Mouse (Mus musculus): ENCODE measurements around the gene Gm5796. TPM values are rescaled to one million over a fixed set of nuclear protein-coding genes. Genes with fewer than 3 reads are reported as not detected.
"Not testable (repeated sequence)": the region's sequence is repeated elsewhere in the genome, so short reads cannot be mapped to it uniquely, and the experiment has no call there.

The Gm5796 gene
- polyA plus RNA-seq (2014; fragmentation: Nextera tagmentation; extraction: Ambion mirVana), result 4.2 and 4.4 TPM in 2 replicates

DNA sequence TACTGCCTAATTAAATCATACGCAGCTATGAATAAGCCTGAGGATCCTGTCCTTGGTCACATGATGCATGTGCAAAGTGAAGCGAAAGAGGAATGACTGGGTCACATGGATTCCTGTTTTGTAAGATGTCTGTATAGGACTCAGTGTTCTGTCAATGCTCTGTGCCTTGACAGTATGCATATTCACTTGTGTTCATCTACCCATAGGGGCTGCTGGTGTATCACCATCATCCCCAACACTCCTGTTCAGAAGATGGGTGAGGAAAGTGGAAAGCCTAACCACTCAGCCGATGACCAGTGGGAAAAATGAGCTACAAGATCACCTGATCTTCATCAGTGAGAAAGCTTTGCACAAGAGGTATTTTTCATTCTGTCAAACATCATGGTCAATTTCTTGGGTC lies at the start of gene Gm5796:
Gm5796 (plus strand) TSS at position 301 of the 400 bp plus-strand sequence.
- not testable (repeated sequence) for ATAC-seq (ENCODE audit: low FRiP score, low TSS enrichment); H3K4me3 ChIP-seq (replicated peaks; ENCODE audit: low read depth, low read length); H3K9ac ChIP-seq (replicated peaks; ENCODE audit: low read length); H3K4me1 ChIP-seq (ENCODE audit: control insufficient read depth, insufficient read depth, low read length); H3K9me3 ChIP-seq (ENCODE audit: control insufficient read depth, low read length); H3K27me3 ChIP-seq (ENCODE audit: control insufficient read depth, insufficient read depth, low read length); H3K27ac ChIP-seq (replicated peaks; ENCODE audit: low read depth, low read length); DNase-seq; H3K36me3 ChIP-seq (ENCODE audit: control insufficient read depth, insufficient read depth, low read length); H3K4me2 ChIP-seq (ENCODE audit: low read length)
- WGBS, result no CpG with 5 or more reads among the region's 3 CpGs

DNA sequence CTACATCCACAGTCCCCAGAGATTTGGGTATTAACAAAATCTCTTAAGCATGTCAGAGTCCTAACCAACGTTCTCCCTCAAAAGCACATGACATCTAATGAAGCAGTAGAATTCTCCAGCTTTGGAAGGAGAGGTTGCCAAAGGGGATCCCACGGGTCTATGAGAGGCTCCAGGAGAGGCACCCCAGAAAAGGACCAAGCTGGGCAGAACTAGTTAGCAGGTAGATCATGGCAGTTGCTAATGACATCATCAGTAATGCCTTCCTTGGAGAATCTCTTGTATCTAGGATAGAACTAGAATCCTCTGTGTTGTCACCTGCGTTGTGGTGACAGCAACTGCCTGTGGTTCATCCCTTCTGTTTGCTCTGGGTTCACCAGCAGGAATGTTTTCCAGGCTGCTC lies 25.6 kb upstream of the Gm5796 start, which contains the start of gene Gm3099:
Gm3099 (plus strand) TSS at position 301 of the 400 bp plus-strand sequence.
- not testable (repeated sequence) for H3K27me3 ChIP-seq (ENCODE audit: control insufficient read depth, insufficient read depth, low read length); H3K9me3 ChIP-seq (ENCODE audit: control insufficient read depth, low read length); H3K27ac ChIP-seq (replicated peaks; ENCODE audit: low read depth, low read length); H3K36me3 ChIP-seq (ENCODE audit: control insufficient read depth, insufficient read depth, low read length); H3K4me2 ChIP-seq (ENCODE audit: low read length); H3K9ac ChIP-seq (replicated peaks; ENCODE audit: low read length); H3K4me3 ChIP-seq (replicated peaks; ENCODE audit: low read depth, low read length); H3K4me1 ChIP-seq (ENCODE audit: control insufficient read depth, insufficient read depth, low read length); DNase-seq; ATAC-seq (ENCODE audit: low FRiP score, low TSS enrichment)
- 70% methylated on average over 1 of the region's 3 CpGs for WGBS

DNA sequence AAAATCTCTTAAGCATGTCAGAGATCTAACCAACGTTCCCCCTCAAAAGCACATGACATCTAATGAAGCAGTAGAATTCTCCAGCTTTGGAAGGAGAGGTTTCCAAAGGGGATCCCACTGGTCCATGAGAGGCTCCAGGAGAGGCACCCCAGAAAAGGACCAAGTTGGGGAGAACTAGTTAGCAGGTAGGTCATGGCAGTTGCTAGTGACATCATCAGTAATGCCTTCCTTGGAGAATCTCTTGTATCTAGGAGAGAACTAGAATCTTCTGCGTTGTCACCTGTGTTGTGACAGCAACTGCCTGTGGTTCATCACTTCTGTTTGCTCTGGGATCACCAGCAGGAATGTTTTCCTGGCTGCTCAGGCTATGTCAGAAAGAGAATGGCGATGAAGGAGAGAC lies 60.1 kb downstream of the Gm5796 start, which contains the start of gene Gm3115:
Gm3115 (plus strand) TSS at position 301 of the 400 bp plus-strand sequence.
- 70% methylated on average over 2 of the region's 3 CpGs for WGBS
- not testable (repeated sequence) for ATAC-seq (ENCODE audit: low FRiP score, low TSS enrichment); H3K4me1 ChIP-seq (ENCODE audit: control insufficient read depth, insufficient read depth, low read length); H3K9ac ChIP-seq (replicated peaks; ENCODE audit: low read length); H3K4me3 ChIP-seq (replicated peaks; ENCODE audit: low read depth, low read length); H3K4me2 ChIP-seq (ENCODE audit: low read length); H3K27me3 ChIP-seq (ENCODE audit: control insufficient read depth, insufficient read depth, low read length); H3K9me3 ChIP-seq (ENCODE audit: control insufficient read depth, low read length); H3K27ac ChIP-seq (replicated peaks; ENCODE audit: low read depth, low read length); DNase-seq; H3K36me3 ChIP-seq (ENCODE audit: control insufficient read depth, insufficient read depth, low read length)

Other genes starting within 250 kb of the Gm5796 start
- gene Gm3002, start 213.9 kb upstream of the Gm5796 start, polyA plus RNA-seq (2014; fragmentation: Nextera tagmentation; extraction: Ambion mirVana), result 5.8 and 8.0 TPM in 2 replicates
- gene Gm3033, start 177.7 kb upstream of the Gm5796 start, polyA plus RNA-seq (2014; fragmentation: Nextera tagmentation; extraction: Ambion mirVana), result not detected in 2 replicates
- gene Gm2916, start 139.8 kb upstream of the Gm5796 start, polyA plus RNA-seq (2014; fragmentation: Nextera tagmentation; extraction: Ambion mirVana), result 0.14 TPM in 1 of 2 replicates, not detected in the other
- gene Gm3029, start 92.2 kb upstream of the Gm5796 start, polyA plus RNA-seq (2014; fragmentation: Nextera tagmentation; extraction: Ambion mirVana), result not detected in 2 replicates
- gene Gm3095, start 60.4 kb upstream of the Gm5796 start, polyA plus RNA-seq (2014; fragmentation: Nextera tagmentation; extraction: Ambion mirVana), result 1.6 and 1.7 TPM in 2 replicates
- not detected in 2 replicates for gene Gm3099, start 25.5 kb upstream of the Gm5796 start, polyA plus RNA-seq (2014; fragmentation: Nextera tagmentation; extraction: Ambion mirVana)
- not detected in 2 replicates for gene Gm3115, start 60.2 kb downstream of the Gm5796 start, polyA plus RNA-seq (2014; fragmentation: Nextera tagmentation; extraction: Ambion mirVana)
- gene Gm8108, start 86.6 kb downstream of the Gm5796 start, polyA plus RNA-seq (2014; fragmentation: Nextera tagmentation; extraction: Ambion mirVana), result 2.8 and 6.8 TPM in 2 replicates
- not detected in 2 replicates for gene Gm3127, start 141.1 kb downstream of the Gm5796 start, polyA plus RNA-seq (2014; fragmentation: Nextera tagmentation; extraction: Ambion mirVana)
- 9.2 and 11.9 TPM in 2 replicates for gene Gm2974, start 158.6 kb downstream of the Gm5796 start, polyA plus RNA-seq (2014; fragmentation: Nextera tagmentation; extraction: Ambion mirVana)
- gene Gm3138, start 225.7 kb downstream of the Gm5796 start, polyA plus RNA-seq (2014; fragmentation: Nextera tagmentation; extraction: Ambion mirVana), result not detected in 2 replicates